Mouse (Mus musculus) liver, embryonic 14.5 days (tissue): ENCODE measurements around the gene Tmem176a. TPM values are rescaled to one million over a fixed set of nuclear protein-coding genes. Genes with fewer than 3 reads are reported as not detected.

ENCODE experiments used
- ATAC-seq: fragments of 200-750 bp; cut with Nextera tagmentation; 2 replicates; pipeline ENCODE4 v1.8.0; 2017; ENCODE audit warnings: moderate number of reproducible peaks, mild to moderate bottlenecking, moderate library complexity; ENCODE audit not compliant: insufficient read depth
- DNase-seq, 3 experiments: peaks; one replicate each; pipeline ENCODE4 v3.0.0-alpha.2; 2012 to 2013; ENCODE audit warnings: low read depth in 3 of 3, low spot score in 3 of 3
- H3K27ac ChIP-seq: fragments of 300-500 bp; sonication (generic); 2 replicates; pipeline ENCODE4 v1.5.1; 2014; ENCODE audit warnings: moderate library complexity, mild to moderate bottlenecking, control low read depth, inconsistent platforms
- H3K27me3 ChIP-seq: fragments of 300-500 bp; sonication (generic); 2 replicates; pipeline ENCODE4 v1.6.1; 2014; ENCODE audit warnings: mild to moderate bottlenecking, low read length, moderate library complexity; ENCODE audit not compliant: control insufficient read depth, insufficient read depth
- H3K36me3 ChIP-seq: fragments of 300-500 bp; sonication (generic); replicated peaks from 2 replicates; pipeline ENCODE4 v1.6.1; 2014; ENCODE audit warnings: low read depth; ENCODE audit not compliant: control insufficient read depth, insufficient read depth
- H3K4me1 ChIP-seq, 2 experiments: fragments of 200-500 bp in 1 of 2; fragments of 300-500 bp in 1 of 2; sonication (generic) in 1 of 2; replicated peaks; 2 replicates each; pipeline ENCODE4 v1.6.1; 2012 to 2014; ENCODE audit warnings: antibody characterized with exemption in 1 of 2, inconsistent platforms in 1 of 2, low read length in 1 of 2; ENCODE audit not compliant: control insufficient read depth in 2 of 2, insufficient read depth in 2 of 2
- H3K4me2 ChIP-seq: fragments of 300-500 bp; sonication (generic); 2 replicates; pipeline ENCODE4 v1.6.1; 2014; ENCODE audit warnings: low read depth, mild to moderate bottlenecking, control low read depth, moderate library complexity
- H3K4me3 ChIP-seq, 2 experiments: fragments of 200-500 bp in 1 of 2; fragments of 300-500 bp in 1 of 2; sonication (generic) in 1 of 2; 2 replicates each; pipeline ENCODE4 v1.5.1; 2012 to 2014; ENCODE audit warnings: low read depth in 2 of 2, low read length in 2 of 2, mild to moderate bottlenecking in 2 of 2, control low read depth in 1 of 2, inconsistent platforms in 1 of 2, moderate library complexity in 1 of 2; ENCODE audit not compliant: insufficient read depth in 1 of 2
- H3K9ac ChIP-seq: fragments of 300-500 bp; sonication (generic); replicated peaks from 2 replicates; pipeline ENCODE4 v1.6.1; 2014; ENCODE audit warnings: mild to moderate bottlenecking, control low read depth, moderate library complexity
- H3K9me3 ChIP-seq: fragments of 300-500 bp; sonication (generic); 2 replicates; pipeline ENCODE4 v1.6.1; 2016; ENCODE audit warnings: low read length, mixed read lengths; ENCODE audit not compliant: control insufficient read depth
- CTCF ChIP-seq: IDR thresholded peaks from 2 replicates; pipeline ENCODE4 v1.5.1; 2016; ENCODE audit warnings: antibody characterized with exemption, low read depth, control low read depth
- EP300 ChIP-seq: IDR thresholded peaks from 2 replicates; pipeline ENCODE4 v1.6.1; 2016; ENCODE audit warnings: antibody characterized with exemption, low read depth
- WGBS: fragments of 180-500 bp; shearing (Covaris S2); extraction: QIAGEN DNeasy Blood & Tissue Kit; methylation state at CpG from one replicate; pipeline ENCODE4 v1.1.7; 2014; ENCODE audit not compliant: insufficient replicate concordance; 5-methylcytosine and 5-hydroxymethylcytosine counted together
- polyA plus RNA-seq, 2 experiments: library from polyadenylated mRNA; depleted of rRNA in 1 of 2; stranded (reverse) in 1 of 2; unstranded in 1 of 2; fragments of >200 nt; fragmentation: Nextera tagmentation in 1 of 2; extraction: Ambion mirVana in 1 of 2; gene quantifications; 2 replicates each; pipeline versions ENCODE4 v1.2.1 to v1.2.3; 2012 to 2014

The Tmem176a gene
- polyA plus RNA-seq, 2 experiments: 34.5 to 126 TPM

- no peak for ATAC-seq
- WGBS: 32% methylated on average over 8 of the region's 8 CpGs
Measured at GRCm38 (mm10) chr6:48857613-48858302, 17.0 kb downstream of the Tmem176a start.

GRCm38 (mm10) chr6:48860130-48860815 lies 19.6 kb downstream of the Tmem176a start:
- ATAC-seq: no peak
- peak; percentile 37 to 41 (median 37) for DNase-seq
- TF ChIP-seq EP300 (no peak), CTCF (peak; percentile 58)
- peak overlapping the region; percentile 39; the same call in 1 of the 2 replicates for H3K4me2 ChIP-seq
- no peak overlapping the region for H3K4me3 ChIP-seq
- H3K4me1 ChIP-seq: no peaks in the 10 kb centered on the region
- H3K27me3 ChIP-seq: no peaks in the 10 kb centered on the region
- no peaks in the 10 kb centered on the region for H3K36me3 ChIP-seq
- no peak overlapping the region for H3K9ac ChIP-seq
- WGBS: 5% methylated on average over 23 of the region's 23 CpGs
- no peaks in the 10 kb centered on the region for H3K9me3 ChIP-seq
- no peak overlapping the region for H3K27ac ChIP-seq

More at GRCm38 (mm10) chr6:48857613-48858302, 17.0 kb downstream of the Tmem176a start:
- Histone ChIP-seq H3K27ac (no peak overlapping the region), H3K4me3 (no peak overlapping the region), H3K36me3 (no peaks in the 10 kb centered on the region), H3K9me3 (no peaks in the 10 kb centered on the region), H3K9ac (no peak overlapping the region), H3K4me2 (no peak overlapping the region), H3K4me1 (no peaks in the 10 kb centered on the region), H3K27me3 (no peaks in the 10 kb centered on the region)
- DNase-seq: no peak
- no peak for TF ChIP-seq EP300
- no peak for TF ChIP-seq CTCF

GRCm38 (mm10) chr6:48860851-48861250 lies 20.1 kb downstream of the Tmem176a start:
- no peak overlapping the region for H3K4me2 ChIP-seq
- WGBS: 72% methylated on average over 1 of the region's 1 CpGs
- no peaks in the 10 kb centered on the region for H3K36me3 ChIP-seq

GRCm38 (mm10) chr6:48861616-48862280 lies 21.0 kb downstream of the Tmem176a start:
- H3K27ac ChIP-seq: no peak overlapping the region
- no peak for TF ChIP-seq EP300
- TF ChIP-seq CTCF: no peak
- no peak overlapping the region for H3K4me2 ChIP-seq
- no peak for DNase-seq
- H3K9ac ChIP-seq: no peak overlapping the region
- H3K36me3 ChIP-seq: no peaks in the 10 kb centered on the region
- no peaks in the 10 kb centered on the region for H3K9me3 ChIP-seq
- no peaks in the 10 kb centered on the region for H3K4me1 ChIP-seq
- no peaks in the 10 kb centered on the region for H3K27me3 ChIP-seq
- H3K4me3 ChIP-seq: no peak overlapping the region
- WGBS: 64% methylated on average over 12 of the region's 12 CpGs
- ATAC-seq: no peak

More at GRCm38 (mm10) chr6:48860851-48861250, 20.1 kb downstream of the Tmem176a start:
- H3K9me3 ChIP-seq: no peaks in the 10 kb centered on the region
- no peaks in the 10 kb centered on the region for H3K27me3 ChIP-seq
- no peak overlapping the region for H3K27ac ChIP-seq
- no peak for TF ChIP-seq EP300
- no peak for TF ChIP-seq CTCF
- DNase-seq (no peak), ATAC-seq (no peak)
- H3K4me1 ChIP-seq: no peaks in the 10 kb centered on the region
- no peak overlapping the region for H3K9ac ChIP-seq
- no peak overlapping the region for H3K4me3 ChIP-seq

- H3K4me3 ChIP-seq: no peak overlapping the region
- H3K9ac ChIP-seq: no peak overlapping the region
- no peak for DNase-seq
- H3K4me2 ChIP-seq: no peak overlapping the region
- no peak for ATAC-seq
- no peak overlapping the region for H3K27ac ChIP-seq
- no peaks in the 10 kb centered on the region for H3K36me3 ChIP-seq
- H3K9me3 ChIP-seq: no peaks in the 10 kb centered on the region
- WGBS: 57% methylated on average over 4 of the region's 4 CpGs
- H3K27me3 ChIP-seq: no peaks in the 10 kb centered on the region
- TF ChIP-seq EP300 (no peak), CTCF (no peak)
- H3K4me1 ChIP-seq: no peaks in the 10 kb centered on the region
Measured at GRCm38 (mm10) chr6:48862816-48863215, 22.1 kb downstream of the Tmem176a start.
